Mouse (Mus musculus) urinary bladder, postnatal 14 days (tissue): Measurements from ENCODE around the gene Ppp1r32.
A peak's percentile ranks its signal among the peaks of the same experiment; 100 is the strongest.

ENCODE experiments used
- DNase-seq: peaks from one replicate; pipeline ENCODE4 v3.0.0; 2021; ENCODE audit warnings: low spot score

Ppp1r32 gene

GRCm38 (mm10) chr19:10482703-10483102, at the start of gene Ppp1r32:
Ppp1r32 (minus strand) TSS chr19:10482928.
- DNase-seq, result no peak

DNA sequence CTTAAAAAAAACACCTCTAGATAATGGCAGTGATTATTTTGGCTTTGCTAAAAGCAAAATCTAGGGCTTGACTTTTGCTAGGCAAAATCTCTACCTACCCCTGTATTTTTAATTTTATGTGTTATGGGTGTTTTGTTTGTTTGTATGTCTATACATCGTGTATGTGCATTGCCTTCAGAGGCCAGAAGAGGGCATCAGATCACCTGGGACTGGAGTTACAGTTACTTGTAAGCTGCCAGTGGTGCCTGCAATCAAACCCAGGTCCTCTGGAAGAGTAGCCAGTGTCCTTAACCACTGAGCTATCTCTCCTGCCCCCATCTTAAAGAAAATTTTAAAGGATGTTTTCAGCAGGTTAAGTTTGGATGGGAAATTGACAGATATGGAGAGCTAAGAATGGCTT, 47.4 kb upstream of the Ppp1r32 start:
- no peak for DNase-seq

- peak; percentile 22 for DNase-seq
Measured at GRCm38 (mm10) chr19:10525910-10526309, 43.2 kb upstream of the Ppp1r32 start, which contains the start of gene Sdhaf2. Sdhaf2 (minus strand) TSS chr19:10526142.

GRCm38 (mm10) chr19:10525106-10525901, 42.6 kb upstream of the Ppp1r32 start, which contains the start of gene Cpsf7:
Cpsf7 (plus strand) TSS chr19:10525266.
- peak; percentile 93 for DNase-seq

- no peak for DNase-seq
Measured at GRCm38 (mm10) chr19:10524784-10525105, 42.0 kb upstream of the Ppp1r32 start.

- DNase-seq, result no peak
Measured at GRCm38 (mm10) chr19:10523483-10524080, 40.9 kb upstream of the Ppp1r32 start.

DNA sequence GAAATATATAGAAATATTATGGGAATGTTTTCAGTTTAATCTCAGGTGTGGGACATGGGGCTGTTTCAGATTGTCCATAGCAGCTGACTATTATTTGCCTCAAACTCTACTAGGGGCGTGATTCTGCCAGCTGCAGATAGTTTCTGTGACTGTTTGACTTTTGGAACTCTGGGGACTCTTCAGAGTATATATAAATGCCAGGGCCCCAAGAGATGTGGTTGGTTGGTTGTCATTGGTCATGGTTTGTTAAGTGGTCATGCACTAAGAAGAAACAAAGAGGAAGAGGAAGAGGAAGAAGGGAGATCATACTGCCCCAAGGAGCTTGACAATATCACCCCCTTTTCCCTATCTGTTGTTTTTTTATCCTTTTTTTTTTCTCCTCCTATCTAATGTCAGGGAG, 39.2 kb upstream of the Ppp1r32 start:
- no peak for DNase-seq

DNA sequence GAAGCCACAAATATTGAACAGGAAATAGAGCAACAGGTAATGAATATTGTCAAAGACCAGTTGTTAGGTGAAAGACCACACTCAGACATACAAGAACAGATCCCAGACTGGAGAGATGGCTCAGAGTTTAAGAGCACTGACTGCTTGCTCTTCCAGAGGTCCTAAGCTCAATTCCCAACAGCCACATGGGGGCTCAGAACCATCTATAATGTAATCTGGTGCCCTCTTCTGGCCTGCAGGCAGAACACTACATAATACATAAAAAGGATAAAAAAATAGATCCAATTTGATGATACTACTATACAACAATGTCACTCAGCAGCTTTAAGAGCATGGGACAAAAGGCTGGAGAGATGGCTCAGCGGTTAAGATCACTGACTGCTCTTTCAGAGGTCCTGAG, 37.6 kb upstream of the Ppp1r32 start:
- DNase-seq, result no peak

DNA sequence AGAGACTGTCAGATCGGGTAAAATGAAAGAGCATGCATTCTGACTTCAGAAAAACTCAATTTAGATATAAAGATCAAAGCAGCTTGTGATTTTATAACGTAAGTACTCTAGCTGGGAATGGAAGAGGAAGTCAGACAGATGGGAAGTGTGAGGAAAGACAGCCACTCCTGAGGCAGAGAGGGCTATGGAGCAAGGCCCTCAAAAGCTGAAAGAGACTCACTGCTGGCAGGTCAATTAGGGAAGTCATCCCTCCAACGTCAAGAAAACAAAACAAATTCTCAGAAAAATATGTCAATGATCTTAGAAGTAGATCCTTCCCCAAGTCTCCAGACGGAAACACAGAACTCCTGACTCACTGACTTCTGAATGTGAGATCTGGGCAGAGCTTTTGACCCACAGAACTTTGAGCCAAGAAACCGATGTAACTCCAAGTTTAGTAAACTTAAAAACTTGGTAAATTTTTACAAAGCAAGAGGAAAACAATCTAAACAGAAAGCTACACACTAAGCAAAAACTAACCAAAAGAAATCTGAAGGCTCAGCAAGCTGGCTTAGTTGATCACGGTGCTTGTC, 28.1 kb upstream of the Ppp1r32 start:
- no peak for DNase-seq

GRCm38 (mm10) chr19:10502571-10502970, 19.8 kb upstream of the Ppp1r32 start:
- DNase-seq, result peak; percentile 21

DNA sequence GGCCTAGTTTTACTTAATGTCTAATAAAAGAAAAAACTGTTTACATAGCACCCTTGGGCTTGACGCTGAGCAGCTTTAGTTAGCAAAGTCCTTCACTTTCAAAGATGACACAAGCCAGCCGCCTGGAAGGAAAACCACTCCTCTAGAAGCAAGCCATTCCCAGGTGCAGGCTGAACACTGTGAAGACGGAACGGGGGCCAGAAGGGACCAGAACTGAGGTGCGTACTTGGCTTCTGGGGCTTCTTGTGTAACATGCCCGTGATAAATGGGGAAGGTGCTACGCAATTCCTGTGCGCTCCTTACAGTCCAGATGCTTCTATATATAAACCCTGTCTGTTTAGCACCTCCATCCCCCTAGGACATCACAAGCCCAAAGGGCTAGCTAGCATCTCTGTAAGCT, 17.9 kb upstream of the Ppp1r32 start:
- DNase-seq, result no peak

- no peak for DNase-seq
Measured at GRCm38 (mm10) chr19:10497512-10498160, 14.9 kb upstream of the Ppp1r32 start.

DNA sequence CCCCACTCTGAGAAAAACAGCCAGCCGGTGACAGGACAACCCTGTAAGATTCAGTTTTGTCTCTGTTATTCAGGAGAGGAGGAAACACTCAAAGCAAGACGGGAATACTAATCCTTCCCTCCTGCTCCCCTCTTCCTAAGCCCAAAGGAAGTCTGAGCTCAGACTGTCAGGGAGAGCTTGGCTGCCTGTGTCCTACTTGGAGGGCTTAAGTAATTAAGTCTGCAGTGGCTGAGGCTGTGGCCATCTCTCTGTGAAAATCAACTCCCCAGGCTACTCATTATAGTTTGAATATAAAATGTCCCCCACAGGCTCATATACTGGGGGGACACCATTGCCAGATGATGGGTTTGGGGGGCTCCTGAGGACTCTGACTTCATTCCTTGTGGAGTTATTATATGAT, 14.2 kb upstream of the Ppp1r32 start:
- DNase-seq, result no peak

DNA sequence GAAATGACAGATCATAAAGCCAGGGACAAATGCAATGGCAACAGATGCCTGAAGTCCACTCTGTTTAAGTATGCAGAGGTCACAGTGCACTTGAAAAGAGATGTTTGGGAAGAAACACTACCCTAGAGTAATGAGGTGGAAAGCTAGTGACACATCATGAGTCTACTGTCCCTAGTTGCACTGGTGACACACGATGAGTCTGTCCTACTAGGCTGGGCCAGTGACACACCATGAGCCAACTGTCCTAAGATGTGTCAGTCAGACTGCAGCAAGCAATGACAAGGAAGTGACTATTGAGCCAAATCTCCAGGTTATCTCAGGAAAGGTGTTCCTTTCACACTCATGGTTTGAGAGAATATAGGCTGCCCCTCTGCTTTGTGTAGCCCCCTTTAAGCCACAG, 12.9 kb upstream of the Ppp1r32 start:
- no peak for DNase-seq

- DNase-seq, result peak; percentile 31
Measured at GRCm38 (mm10) chr19:10486264-10486738, 3.6 kb upstream of the Ppp1r32 start.

DNA sequence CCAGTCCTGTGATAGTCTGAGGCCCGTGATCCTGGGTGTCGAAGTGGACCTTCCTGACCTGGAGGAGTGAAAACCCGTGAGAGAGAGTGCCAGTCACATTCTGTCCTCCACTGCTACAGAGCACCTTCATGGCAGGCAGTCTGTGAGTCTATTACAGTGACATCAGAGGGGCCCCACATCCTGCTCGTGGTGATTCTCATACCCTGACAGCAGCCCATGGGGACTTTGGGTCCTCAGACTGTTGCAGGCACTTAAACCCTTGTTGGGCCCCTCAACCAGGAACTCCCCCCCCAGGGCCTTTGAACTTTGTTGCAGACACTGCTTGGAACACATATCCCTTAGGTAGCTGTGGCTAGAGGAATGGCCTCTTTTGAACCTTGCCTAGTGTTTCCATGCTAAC, 3.2 kb downstream of the Ppp1r32 start:
- no peak for DNase-seq

DNA sequence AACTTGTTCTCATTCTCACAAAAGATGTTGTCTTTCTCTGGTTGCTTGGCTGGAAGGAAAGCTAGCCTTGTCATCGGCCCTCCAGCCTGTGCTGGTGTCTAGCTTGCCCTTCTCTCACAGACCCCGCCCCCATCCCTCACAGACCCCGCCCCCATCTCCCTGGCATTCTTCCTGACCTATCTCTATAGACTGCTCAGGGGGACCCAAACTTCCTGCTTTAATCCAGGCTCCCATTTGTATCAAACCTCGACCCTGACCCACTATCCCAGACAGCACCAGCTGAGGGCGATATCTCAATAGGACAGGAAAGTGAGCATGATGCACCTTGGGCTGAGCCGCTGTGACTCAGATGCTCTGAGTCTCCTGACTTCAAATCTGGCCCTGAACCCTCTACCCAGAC, 8.9 kb downstream of the Ppp1r32 start:
- DNase-seq, result no peak

DNA sequence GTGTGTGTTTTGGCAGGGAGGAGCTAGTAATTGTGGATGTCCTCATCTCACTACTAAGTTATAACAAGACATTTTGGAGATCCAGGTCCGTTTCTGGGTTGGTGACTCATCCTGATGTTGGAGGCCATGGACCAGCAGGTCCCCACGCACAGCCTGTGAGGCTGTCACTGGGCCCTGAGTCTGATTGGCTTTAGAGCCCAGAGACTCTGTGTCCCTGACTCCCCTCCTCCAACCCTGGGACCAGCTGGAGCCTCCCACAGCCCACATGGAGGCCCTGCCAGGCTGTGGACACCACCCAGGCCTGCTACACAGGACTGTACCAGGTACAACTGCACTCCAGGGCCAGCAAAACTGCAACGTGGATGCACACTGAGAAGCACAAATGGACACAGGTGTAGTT, 9.8 kb downstream of the Ppp1r32 start:
- DNase-seq, result no peak

GRCm38 (mm10) chr19:10469171-10469658, 13.5 kb downstream of the Ppp1r32 start:
- no peak for DNase-seq

DNA sequence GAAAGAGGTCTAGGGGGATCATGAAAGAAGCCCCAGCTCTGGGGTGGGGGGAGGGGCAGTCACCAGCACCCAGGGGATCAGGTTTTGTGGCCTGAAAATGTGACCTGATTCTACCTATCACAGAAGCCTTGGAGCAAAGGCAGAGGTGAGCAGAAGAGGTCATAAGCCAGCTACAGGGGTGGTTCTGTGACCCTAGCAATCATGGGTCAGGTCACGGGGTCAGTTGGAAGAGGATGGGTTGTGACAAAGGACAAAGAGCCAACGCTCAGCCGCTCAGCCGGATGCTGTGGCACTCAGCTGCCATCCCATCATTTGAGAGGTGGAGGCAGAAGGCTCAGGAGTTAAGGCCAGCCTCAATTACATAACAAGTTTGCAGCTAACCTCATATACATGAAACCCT, 18.3 kb downstream of the Ppp1r32 start:
- no peak for DNase-seq

GRCm38 (mm10) chr19:10461584-10461983, 21.1 kb downstream of the Ppp1r32 start:
- no peak for DNase-seq

DNA sequence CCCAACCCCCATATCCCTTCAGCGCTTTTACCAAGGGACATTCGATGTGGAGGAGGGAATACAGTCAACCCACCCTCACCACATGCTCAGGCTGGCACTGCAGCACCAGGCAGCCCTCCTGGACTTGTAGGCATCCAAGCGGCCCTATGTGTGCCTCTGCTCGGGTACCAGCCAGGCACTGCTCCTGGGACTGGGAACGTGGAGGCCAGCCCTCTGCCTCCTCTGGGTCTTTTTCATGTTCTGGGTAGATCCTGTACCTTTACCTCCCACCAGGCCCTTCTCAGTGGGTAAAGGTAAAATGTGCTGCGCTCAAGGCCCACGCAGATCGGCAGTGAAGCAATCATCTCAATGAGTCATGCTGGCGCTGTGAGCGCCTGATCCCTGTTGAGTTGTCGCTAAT, 22.8 kb downstream of the Ppp1r32 start:
- DNase-seq, result no peak

DNA sequence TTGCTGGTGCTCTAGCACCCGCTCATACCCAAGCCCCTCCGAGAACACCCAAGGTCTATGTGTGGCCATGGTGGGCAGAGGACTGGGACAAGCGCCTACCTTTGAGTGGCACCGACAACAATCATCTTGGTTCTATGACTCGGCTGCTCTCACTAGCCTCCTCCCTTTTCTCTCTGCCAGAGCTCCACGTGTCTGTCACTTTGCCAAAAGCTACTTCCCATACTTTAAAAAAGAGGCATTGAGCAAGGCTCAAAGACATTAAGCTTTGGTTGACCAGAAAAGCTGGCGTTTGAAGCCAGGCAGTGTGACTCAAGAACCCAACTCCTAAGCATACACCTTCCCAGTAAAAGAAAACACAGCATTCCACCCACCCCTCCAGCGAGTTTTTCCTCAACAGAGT, 24.6 kb downstream of the Ppp1r32 start:
- DNase-seq, result peak; percentile 53
